Mouse (Mus musculus): ENCODE results near the gene Vmn1r135. TPM values are rescaled to one million over a fixed set of nuclear protein-coding genes. Genes with fewer than 3 reads are reported as not detected.
"Not testable (repeated sequence)": the region's sequence is repeated elsewhere in the genome, so short reads cannot be mapped to it uniquely, and the experiment has no call there.

Gene Vmn1r135
- not detected for total RNA-seq (2021)
- long read RNA-seq, experiment 1 = 0 reads
- long read RNA-seq, experiment 2 = 0 reads

DNA sequence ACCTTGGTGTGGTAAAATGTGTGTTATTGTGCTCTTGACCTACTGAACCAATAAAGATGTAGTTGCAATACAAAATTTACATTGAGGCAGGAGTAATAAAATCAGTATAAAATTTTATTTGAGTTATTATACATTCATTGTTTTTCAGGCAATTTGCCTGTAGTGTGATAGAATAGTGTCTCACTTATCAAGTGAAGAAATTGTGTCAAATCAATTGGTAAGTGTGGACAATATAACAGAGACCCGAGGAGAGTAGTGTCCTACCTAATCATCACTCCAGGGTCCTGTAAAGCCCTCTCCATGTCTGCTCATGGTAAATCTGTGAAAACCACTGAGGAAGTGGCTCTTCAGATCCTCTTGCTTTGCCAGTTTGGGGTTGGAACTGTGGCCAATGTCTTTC lies at the start of gene Vmn1r135:
TSS of gene Vmn1r135 (plus strand) at position 301 of the 400 bp plus-strand sequence.
- not testable (repeated sequence) for DNase-seq (ENCODE audit: low spot score in 2 of 2)

DNA sequence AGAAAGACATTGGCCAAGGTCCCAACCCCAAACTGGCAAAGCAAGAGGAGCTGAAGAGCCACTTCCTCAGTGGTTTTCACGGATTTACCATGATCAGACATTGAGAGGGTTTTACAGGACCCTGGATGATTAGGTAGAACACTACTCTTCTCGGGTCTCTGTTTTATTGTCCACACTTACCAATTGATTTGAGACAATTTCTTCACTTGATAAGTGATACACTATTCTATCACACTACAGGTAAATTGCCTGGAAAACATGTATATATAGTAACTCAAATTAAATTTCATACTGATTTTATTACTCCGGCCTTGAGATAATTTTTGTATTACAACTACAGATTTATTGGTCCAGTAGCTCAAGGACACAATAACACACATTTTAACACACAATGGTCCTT lies 35.5 kb upstream of the Vmn1r135 start, which contains the start of gene Gm4177:
TSS of gene Gm4177 (minus strand) at position 101 of the 400 bp plus-strand sequence.
- not testable (repeated sequence) for DNase-seq (ENCODE audit: low spot score in 2 of 2)

DNA sequence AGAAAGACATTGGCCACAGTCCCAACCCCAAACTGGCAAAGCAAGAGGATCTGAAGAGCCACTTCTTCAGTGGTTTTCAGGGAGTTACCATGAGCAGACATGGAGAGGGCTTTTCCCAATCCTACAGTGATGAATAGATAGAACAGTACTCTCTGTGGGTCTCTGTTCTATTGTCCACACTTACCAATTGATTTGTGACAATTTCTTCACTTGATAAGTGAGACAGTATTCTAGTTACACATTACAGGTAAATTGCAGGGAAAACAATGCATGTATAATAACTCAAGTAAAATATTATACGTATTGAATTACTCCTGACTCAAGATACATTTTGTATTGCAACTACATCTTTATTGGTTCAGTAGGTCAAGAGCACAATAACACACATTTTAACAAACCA lies 12.0 kb downstream of the Vmn1r135 start, which contains the start of gene Gm5725:
TSS of gene Gm5725 (minus strand) at position 101 of the 400 bp plus-strand sequence.
- DNase-seq (ENCODE audit: low spot score in 2 of 2) = not testable (repeated sequence)

Other genes with a start within 250 kb of the Vmn1r135 start
- gene Vmn1r132, start 218.3 kb upstream of the Vmn1r135 start, total RNA-seq (2021) = not detected
- not detected for gene Gm4175, start 70.9 kb upstream of the Vmn1r135 start, total RNA-seq (2021)
- gene Gm4177, start 35.6 kb upstream of the Vmn1r135 start, total RNA-seq (2021) = not detected
- gene Gm5725, start 11.9 kb downstream of the Vmn1r135 start, total RNA-seq (2021) = not detected
- gene Gm5891, start 88.9 kb downstream of the Vmn1r135 start, total RNA-seq (2021) = not detected
- gene Vmn1r137, start 162.2 kb downstream of the Vmn1r135 start, total RNA-seq (2021) = not detected
- gene Vmn1r138, start 196.5 kb downstream of the Vmn1r135 start, total RNA-seq (2021) = not detected
- gene Gm6176, start 224.0 kb downstream of the Vmn1r135 start, total RNA-seq (2021) = not detected
- gene Vmn1r139, start 236.7 kb downstream of the Vmn1r135 start, total RNA-seq (2021) = not detected